Mouse (Mus musculus): ENCODE results near the gene Aph1b.

Gene Aph1b

GRCm38 (mm10) chr9:66739516-66739915 lies 55.8 kb downstream of the Aph1b start:
- DNase-seq (ENCODE audit: low spot score) = no peak

GRCm38 (mm10) chr9:66736551-66736950 lies 58.7 kb downstream of the Aph1b start:
- DNase-seq (ENCODE audit: low spot score) = no peak

- no peak for DNase-seq (ENCODE audit: low spot score)
Measured at GRCm38 (mm10) chr9:66736016-66736415, 59.3 kb downstream of the Aph1b start.

GRCm38 (mm10) chr9:66735122-66735521 lies 60.2 kb downstream of the Aph1b start:
- no peak for DNase-seq (ENCODE audit: low spot score)

- no peak for DNase-seq (ENCODE audit: low spot score)
Measured at GRCm38 (mm10) chr9:66734568-66734967, 60.7 kb downstream of the Aph1b start.

GRCm38 (mm10) chr9:66732791-66733691 lies 62.2 kb downstream of the Aph1b start:
- DNase-seq (ENCODE audit: low spot score) = no peak

GRCm38 (mm10) chr9:66731284-66731683 lies 64.0 kb downstream of the Aph1b start:
- no peak for DNase-seq (ENCODE audit: low spot score)

GRCm38 (mm10) chr9:66730556-66730955 lies 64.7 kb downstream of the Aph1b start:
- DNase-seq (ENCODE audit: low spot score) = no peak

- DNase-seq (ENCODE audit: low spot score) = no peak
Measured at GRCm38 (mm10) chr9:66727333-66727732, 68.0 kb downstream of the Aph1b start.

- DNase-seq (ENCODE audit: low spot score) = no peak
Measured at GRCm38 (mm10) chr9:66725591-66725990, 69.7 kb downstream of the Aph1b start.
